Mouse (Mus musculus) regulatory T cell (primary cell): ENCODE results near the gene Hoxa6.

Experiments used
- in situ Hi-C: fragments of 300-600 bp; cut with MboI, MseI; formaldehyde crosslinking; loops from one replicate; pipeline ENCODE4 v1.15.1; 2025; ENCODE audit warnings: high pct_unique_total_duplicates

Hoxa6 gene

GRCm38 (mm10) chr6:52167176-52167575 is 41.3 kb downstream of the Hoxa6 start:
- in situ Hi-C loops = no loop called here

GRCm38 (mm10) chr6:52166431-52167077 is 42.0 kb downstream of the Hoxa6 start:
- in situ Hi-C loops = no loop called here

- in situ Hi-C loops = no loop called here
These were observed 42.8 kb downstream of the Hoxa6 start for GRCm38 (mm10) chr6:52165441-52166370.

GRCm38 (mm10) chr6:52164626-52165440 is 43.7 kb downstream of the Hoxa6 start, which contains the start of gene Hoxa2:
Gene Hoxa2, minus strand, starts transcription at chr6:52164831.
- in situ Hi-C loops = no loop called here

GRCm38 (mm10) chr6:52164051-52164625 is 44.4 kb downstream of the Hoxa6 start:
- in situ Hi-C loops = no loop called here

- in situ Hi-C loops = no loop called here
These were observed 45.0 kb downstream of the Hoxa6 start for GRCm38 (mm10) chr6:52163366-52164031.

GRCm38 (mm10) chr6:52162611-52163365 is 45.7 kb downstream of the Hoxa6 start:
- in situ Hi-C loops = no loop called here

- in situ Hi-C loops = no loop called here
These were observed 46.5 kb downstream of the Hoxa6 start for GRCm38 (mm10) chr6:52162093-52162380.

- in situ Hi-C loops = no loop called here
These were observed 47.0 kb downstream of the Hoxa6 start for GRCm38 (mm10) chr6:52161336-52162092.

- in situ Hi-C loops = no loop called here
These were observed 47.8 kb downstream of the Hoxa6 start for GRCm38 (mm10) chr6:52160511-52161335.

GRCm38 (mm10) chr6:52159979-52160378 is 48.5 kb downstream of the Hoxa6 start:
- in situ Hi-C loops = no loop called here

- in situ Hi-C loops = no loop called here
These were observed 49.3 kb downstream of the Hoxa6 start for GRCm38 (mm10) chr6:52159164-52159761.

GRCm38 (mm10) chr6:52158276-52159051 is 50.1 kb downstream of the Hoxa6 start, which contains the start of gene Hoxa1:
Gene Hoxa1, minus strand, starts transcription at chr6:52158317.
- in situ Hi-C loops = no loop called here

GRCm38 (mm10) chr6:52157466-52158275 is 50.9 kb downstream of the Hoxa6 start:
- in situ Hi-C loops = no loop called here

GRCm38 (mm10) chr6:52156551-52157200 is 51.8 kb downstream of the Hoxa6 start:
- in situ Hi-C loops = no loop called here
